Mouse (Mus musculus) cortical plate, adult 2 months (tissue): Measurements from ENCODE around the gene Gm5475.

Experiments used
- CTCF ChIP-seq: fragments of 200-500 bp; IDR thresholded peaks from 2 replicates; pipeline ENCODE4 v1.5.1; 2011; ENCODE audit warnings: mild to moderate bottlenecking, control low read depth, low read length; ENCODE audit not compliant: insufficient read depth; ENCODE audit errors: extremely low read depth
- POLR2A ChIP-seq: fragments of 200-500 bp; IDR thresholded peaks from 2 replicates; pipeline ENCODE4 v1.6.1; 2011; ENCODE audit warnings: mild to moderate bottlenecking, low read length, control low read depth; ENCODE audit not compliant: insufficient read depth; ENCODE audit errors: extremely low read depth

DNA sequence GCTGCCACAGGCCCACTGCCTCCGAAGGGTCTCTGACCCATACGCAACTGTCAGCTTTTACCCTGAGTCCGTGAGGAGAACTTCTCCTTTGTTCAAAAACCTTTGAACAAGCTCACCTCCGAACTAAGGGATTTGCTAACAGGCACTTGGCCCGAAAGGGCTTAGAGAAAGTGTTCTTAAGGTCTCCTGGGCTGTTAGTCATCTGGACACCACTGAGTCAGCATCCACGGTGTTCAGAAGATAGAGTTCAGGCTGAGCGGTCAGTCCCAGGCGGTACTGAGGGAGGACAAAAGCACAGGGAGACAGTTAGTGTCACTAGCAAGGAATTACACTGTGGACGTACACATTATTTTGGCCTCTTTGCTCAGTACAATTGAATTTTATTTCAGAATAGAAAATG lies 33.1 kb upstream of the Gm5475 start:
- no peak for TF ChIP-seq CTCF
- TF ChIP-seq POLR2A: no peak
